Mouse (Mus musculus) A20 (cell line): ENCODE results near the gene Abl2.
"Not testable (repeated sequence)": the region's sequence is repeated elsewhere in the genome, so short reads cannot be mapped to it uniquely, and the experiment has no call there.

Experiments
- DNase-seq: peaks from one replicate; pipeline ENCODE4 v3.0.0-alpha.2; 2011; ENCODE audit warnings: low read depth, low spot score

The Abl2 gene

GRCm38 (mm10) chr1:156558024-156558930 is at the start of gene Abl2:
Abl2 (plus strand) TSS chr1:156558786.
- peak; percentile 92 for DNase-seq

DNA sequence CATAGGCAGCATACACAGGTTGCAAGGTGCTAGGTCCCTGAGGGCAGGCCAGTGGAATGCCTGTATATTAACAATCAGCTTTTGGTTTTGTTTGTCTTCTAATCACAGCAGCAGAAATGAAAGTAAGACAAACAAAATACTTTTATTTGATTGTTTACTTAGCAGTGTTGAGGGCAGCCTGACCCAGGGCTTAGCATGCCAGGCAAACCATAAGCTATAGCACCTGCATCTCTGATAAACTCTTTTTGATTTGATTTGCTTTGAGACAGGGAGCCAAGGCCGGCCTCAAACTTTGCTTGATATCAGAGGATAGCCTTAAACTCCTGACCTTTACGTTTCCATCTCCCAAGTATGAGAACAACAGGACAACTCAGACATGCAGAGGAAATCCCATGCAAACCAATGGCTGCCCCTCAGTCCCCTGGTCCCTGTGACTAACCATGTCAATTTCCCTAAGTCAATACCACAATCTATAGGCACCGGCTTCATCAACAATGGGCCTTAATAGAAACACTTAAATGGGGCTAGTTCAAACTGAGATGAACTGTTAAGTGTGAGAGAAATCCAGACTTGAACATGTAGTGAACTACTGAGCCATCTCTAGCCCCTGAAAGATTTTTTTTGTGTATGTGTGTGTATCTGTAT is 38.3 kb upstream of the Abl2 start:
- no peak for DNase-seq

- DNase-seq = peak; percentile 65
Measured at GRCm38 (mm10) chr1:156521796-156522517, 36.6 kb upstream of the Abl2 start.

GRCm38 (mm10) chr1:156523842-156524241 is 34.7 kb upstream of the Abl2 start, which contains the start of gene Gm10031:
Gm10031 (plus strand) TSS chr1:156524012.
- DNase-seq = not testable (repeated sequence)

- DNase-seq = not testable (repeated sequence)
Measured at GRCm38 (mm10) chr1:156532476-156533175, 26.0 kb upstream of the Abl2 start.

DNA sequence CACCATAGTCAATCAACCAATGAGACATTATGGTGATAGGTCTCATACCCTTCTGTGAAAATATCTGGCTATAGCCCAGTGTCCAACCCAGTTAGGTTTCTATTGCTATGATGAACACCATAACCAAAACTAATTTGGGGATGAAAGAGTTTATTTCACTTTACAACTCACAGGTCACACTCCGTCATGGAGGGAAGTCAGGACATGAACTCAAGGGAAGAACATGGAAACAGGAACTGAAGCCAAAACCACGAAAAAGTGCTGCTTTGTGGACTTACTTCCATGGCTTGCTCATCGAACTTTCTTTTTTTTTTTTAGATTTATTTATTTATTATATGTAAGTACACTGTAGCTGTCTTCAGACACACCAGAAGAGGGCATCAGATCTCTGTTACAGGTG is 25.1 kb upstream of the Abl2 start:
- DNase-seq = no peak

GRCm38 (mm10) chr1:156533911-156534310 is 24.7 kb upstream of the Abl2 start:
- no peak for DNase-seq

DNA sequence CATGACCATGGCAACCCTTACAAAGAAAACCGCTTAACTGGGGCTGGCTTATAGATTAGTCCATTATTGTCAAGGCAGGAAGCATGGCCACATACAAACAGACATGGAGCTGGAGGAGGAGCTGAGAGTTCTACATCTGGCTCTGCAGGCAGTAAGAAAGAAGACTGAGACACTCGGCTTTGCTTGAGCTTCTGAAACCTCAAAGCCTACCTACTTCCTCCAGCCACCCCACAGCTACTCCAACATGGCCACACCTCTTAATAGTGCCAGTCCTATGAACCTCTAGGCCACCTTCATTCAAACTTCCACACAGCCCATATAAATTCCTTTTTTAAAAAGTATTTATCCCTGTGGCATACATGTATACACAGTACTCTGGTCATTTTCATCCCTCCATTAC is 21.6 kb upstream of the Abl2 start:
- no peak for DNase-seq

DNA sequence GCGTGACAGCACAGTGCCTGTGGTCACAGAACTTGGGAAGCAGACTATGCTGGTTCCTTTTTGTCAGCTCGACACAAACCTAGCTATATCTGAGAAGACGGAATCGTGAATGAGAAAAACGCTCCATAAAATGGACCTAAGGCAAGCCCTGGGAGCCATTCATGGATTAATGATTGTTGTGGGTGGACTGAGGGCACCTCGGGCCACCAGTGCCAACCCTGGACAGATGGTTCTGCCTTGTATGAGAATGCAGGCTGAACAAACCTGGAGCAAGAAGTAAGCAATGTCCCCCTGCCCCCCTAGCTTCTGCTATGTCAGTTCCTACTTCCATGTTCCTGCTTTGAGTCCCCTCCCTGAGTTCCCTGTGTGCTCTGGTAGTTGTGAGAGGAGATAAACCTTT is 20.9 kb upstream of the Abl2 start:
- DNase-seq = no peak

DNA sequence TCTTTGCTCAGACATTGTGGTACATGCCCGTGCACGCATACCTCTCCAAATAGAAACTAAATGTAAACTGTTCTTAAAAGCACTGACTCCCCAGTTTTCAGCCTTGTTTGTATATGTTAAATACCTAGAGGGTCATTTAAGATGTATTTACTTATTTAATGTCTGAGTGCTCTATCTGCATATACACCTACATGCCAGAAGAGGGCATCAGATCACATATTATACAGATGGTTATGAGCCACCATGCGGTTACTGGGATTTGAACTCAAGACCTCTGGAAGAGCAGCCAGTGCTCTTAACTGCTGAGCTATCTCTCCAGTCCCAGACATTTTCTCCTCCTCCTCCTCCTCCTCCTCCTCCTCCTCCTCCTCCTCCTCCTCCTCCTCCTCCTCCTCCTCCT is 20.2 kb upstream of the Abl2 start:
- peak; percentile 35 for DNase-seq

DNA sequence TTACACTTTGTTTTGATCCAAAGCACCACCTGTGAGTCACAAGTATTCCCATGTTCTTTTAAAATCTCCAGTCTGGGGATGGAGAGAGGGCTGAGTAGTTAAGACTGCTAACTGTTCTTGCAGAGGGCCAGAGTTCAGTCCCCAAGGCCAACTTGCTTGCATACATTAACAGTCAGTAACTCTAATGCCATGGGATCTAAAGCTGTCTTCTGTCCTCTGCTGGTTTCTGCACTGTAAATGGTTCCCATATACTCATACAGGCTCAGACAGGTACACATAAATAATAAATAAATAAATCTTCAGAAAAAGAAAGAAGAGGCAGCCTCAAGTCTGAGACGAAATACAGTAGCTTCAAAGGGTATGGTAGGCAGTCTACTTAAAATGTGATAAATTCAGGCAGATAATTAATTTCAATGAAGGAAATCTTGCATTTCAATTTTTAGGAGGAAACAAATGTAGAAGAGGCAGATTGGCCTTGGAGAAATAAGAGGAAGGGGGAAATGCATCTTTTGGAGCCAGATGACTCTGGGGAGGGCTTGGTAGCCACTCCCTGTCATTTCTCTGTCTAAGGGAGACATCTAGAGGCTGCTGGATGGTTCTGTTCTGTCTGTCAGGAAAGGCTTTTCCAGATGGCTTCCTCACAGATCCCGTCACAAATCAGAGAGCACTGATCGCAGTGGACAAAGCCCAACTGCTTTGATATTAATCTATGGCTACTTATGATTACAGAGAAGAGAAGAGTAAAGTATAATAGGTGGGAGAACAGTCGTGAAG is 18.6 kb upstream of the Abl2 start:
- peak; percentile 54 for DNase-seq

DNA sequence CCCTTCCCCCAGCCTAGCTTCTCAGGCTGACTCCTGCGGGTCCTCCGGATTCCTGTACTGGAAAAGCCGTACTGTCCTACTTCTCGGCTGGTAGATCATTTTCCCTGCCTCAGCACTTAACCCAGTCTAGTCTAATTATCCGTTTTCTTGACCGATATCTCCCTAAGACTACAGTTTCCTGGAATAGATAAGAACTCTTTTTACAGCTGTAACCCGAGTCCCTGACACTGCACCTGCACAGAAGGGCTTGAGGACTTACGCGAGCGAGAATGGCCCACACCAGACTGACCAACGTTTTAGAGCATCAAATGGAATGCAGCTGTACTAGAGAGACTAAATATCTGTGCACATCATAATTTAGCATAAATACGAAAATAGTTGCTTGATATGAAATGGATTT is 14.6 kb upstream of the Abl2 start:
- DNase-seq = no peak

DNA sequence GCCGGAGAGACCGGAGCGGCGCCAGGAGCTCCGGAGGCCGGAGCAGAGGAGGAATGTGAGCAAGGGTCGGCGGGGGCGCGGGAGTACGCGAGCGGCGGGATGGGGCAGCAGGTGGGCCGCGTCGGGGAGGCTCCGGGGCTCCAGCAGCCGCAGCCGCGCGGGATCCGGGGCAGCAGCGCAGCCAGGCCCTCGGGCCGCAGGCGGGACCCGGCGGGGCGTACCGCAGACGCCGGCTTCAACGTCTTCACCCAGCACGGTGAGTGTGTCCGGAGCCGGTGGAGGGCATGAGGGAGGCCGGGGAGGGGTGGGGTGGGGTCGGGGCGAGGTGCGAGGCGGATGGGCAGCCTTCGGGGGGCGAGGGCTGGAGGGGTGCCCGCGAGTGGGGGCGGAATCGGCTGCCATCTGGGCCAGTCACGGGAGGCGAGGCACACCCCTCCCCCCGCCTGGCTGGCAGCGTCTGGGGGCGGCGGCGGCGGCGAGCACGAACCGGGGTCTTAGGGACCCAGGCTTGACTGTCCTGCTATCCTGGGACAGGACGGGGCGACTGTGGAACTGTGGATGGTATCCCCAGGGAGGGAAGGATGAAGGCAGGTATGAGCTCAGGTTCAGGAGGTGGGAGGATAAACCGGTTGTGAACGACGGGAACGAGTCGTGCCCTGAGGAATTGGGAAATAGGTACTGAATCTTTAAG is 509 bp downstream of the Abl2 start:
- DNase-seq = peak; percentile 63

DNA sequence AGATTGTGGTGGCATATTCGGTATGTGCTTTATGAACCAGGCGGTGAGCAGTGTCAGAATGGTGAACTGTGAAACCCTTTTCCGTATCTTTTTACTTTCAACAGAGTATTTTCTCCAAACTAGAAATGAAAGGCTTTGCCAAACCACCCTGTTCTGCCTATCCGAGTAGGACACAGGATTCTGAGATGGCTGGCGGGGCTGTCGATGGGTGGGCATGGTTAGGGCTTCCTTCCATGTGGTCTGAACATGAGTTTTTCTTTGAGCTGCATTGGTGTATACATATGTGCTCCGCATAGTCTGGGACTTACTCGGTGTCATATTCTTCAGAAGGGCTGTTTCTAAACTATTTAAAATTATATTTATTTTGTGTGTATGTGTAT is 1.0 kb downstream of the Abl2 start:
- DNase-seq = no peak

DNA sequence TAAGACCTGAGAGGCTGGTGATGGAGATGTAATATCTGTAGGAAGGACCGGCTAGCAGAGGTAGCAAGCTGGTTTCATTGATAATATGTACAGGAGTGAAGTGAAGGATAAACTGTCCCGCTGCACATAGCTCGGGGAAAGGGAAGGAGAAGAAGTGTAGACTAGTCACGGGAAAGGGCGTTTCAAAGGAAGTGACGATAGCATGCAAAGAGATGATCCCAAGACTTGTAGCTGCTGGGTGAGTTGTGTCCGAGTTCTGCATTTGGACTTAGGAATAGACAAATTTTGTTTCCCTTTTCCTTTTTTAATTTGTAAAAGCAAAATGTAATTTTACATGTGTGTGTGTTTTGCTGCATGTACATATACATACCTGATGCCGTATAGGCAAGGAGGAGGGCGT is 1.9 kb downstream of the Abl2 start:
- DNase-seq = no peak

DNA sequence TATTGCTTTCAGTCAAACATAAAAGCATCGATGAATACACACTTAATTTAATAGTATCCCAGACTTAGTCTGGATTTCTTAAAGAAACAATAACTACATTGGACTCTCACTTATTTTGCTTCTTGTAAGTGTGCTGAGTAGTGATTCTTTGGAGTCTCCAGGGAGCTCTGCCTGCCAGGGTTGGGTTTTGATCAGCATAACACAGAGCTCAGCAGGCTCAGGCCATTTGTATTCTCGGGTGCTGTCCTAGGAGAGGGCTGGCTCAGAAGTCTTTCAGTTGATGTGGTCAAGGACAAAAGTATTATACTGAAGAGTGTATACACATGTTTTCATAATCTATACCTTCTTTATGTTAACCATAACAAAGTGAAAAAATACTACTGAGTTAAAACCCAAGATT is 6.7 kb downstream of the Abl2 start:
- no peak for DNase-seq

DNA sequence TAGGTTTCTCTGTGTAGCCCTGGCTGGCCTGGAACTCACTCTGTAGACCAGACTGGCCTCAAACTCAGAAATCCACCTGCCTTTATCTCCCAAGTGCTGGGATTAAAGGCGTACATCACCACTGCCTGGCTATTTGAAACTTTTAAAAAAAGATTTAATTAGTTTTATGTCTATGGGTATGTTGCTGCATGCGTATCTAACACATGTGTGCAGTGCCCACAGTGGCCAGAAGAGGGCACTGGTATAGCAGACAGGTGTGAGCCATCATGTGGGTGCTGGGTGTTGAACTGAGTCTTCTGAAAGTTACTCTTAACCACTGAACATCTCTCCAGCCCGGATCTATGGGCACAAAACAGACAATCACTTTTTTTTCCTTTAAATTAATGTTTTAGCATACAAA is 7.5 kb downstream of the Abl2 start:
- peak; percentile 66 for DNase-seq

- DNase-seq = no peak
Measured at GRCm38 (mm10) chr1:156569615-156570014, 11.0 kb downstream of the Abl2 start.

GRCm38 (mm10) chr1:156572952-156573351 is 14.4 kb downstream of the Abl2 start:
- DNase-seq = no peak

- no peak for DNase-seq
Measured at GRCm38 (mm10) chr1:156581149-156581548, 22.6 kb downstream of the Abl2 start.
